Mouse (Mus musculus) cerebellum, adult 2 months (tissue): ENCODE results near the gene Ap1m1.

Experiments used
- CTCF ChIP-seq: fragments of 200-500 bp; IDR thresholded peaks from 2 replicates; pipeline ENCODE4 v1.5.1; 2011; ENCODE audit warnings: low read depth, mild to moderate bottlenecking, control low read depth, low read length, moderate library complexity, borderline replicate concordance; ENCODE audit not compliant: insufficient read depth
- POLR2A ChIP-seq: fragments of 200-500 bp; IDR thresholded peaks from 2 replicates; pipeline ENCODE4 v1.6.1; 2011; ENCODE audit warnings: low read length, control low read depth, borderline replicate concordance; ENCODE audit not compliant: insufficient read depth

DNA sequence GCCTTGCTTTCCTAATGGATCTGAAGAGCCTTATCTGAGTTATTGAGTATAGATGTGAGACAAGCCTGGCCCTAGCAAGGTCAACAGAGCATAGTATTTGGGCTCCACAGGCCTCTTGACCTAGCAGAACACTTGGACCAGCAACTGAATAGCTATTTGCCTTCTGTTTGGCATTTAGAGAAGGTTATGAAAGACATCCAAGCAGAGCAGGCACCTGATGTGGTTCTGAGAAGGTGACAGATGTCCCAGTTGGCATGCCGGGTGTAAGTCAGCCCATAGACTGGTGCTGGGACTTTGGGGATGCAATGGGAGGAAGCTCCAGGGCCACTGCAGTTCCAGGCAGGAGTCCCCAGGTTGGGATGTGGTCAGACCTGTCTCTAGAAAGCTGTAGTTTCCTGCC is 2.4 kb downstream of the Ap1m1 start:
- TF ChIP-seq POLR2A (no peak), CTCF (no peak)
